Mouse (Mus musculus): Measurements from ENCODE around the gene Bend5.

Bend5 gene

DNA sequence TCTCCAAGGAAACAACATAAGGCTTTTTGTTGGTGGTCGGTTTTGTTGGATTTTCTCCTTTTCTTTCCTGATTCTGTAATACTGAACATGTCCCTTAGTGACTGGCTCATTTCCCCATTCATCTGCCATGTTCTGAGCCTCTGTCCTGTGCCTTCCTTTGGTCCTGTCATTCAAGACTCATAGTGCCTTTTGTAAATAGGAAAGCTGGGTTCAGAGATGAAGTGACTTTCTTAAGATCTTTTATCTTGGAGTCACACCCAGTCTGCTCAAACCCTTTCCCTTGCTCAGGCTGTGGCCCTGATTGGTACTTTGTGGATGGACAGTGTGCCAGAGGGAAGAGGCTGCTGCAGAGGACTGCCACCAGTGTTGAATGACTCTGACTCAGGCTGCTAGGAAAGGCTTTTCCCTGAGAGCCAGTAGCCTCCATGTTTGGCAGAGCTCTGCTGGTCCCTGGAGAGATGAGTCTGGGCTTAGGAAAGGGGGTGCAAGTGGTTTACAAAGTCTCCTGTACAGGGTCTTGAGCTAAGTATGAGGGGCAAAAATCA is 29.9 kb downstream of the Bend5 start:
- 42% methylated on average over 1 of the region's 1 CpGs for WGBS

GRCm38 (mm10) chr4:111447918-111448317 is 33.1 kb downstream of the Bend5 start:
- WGBS: 58% methylated on average over 3 of the region's 3 CpGs

DNA sequence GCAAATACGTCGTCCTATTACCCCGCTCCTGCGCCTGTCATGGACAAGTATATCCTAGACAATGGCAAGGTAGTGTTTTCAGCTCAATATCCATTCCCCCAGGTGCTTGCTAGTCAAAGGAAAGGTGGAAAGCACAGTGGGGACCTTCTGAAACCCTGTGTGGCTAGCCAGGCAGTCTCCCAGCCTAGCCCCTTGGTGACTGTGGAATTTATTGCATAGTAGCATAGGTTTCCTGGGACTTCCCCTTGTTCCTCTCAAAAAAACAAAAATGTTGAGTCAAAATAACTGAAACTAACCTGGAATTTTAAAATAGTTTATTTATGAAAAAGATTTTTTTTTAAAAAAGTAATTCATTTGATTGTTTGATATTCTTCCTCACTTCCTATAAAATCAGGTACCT is 33.8 kb downstream of the Bend5 start:
- WGBS: 99% methylated on average over 4 of the region's 4 CpGs

DNA sequence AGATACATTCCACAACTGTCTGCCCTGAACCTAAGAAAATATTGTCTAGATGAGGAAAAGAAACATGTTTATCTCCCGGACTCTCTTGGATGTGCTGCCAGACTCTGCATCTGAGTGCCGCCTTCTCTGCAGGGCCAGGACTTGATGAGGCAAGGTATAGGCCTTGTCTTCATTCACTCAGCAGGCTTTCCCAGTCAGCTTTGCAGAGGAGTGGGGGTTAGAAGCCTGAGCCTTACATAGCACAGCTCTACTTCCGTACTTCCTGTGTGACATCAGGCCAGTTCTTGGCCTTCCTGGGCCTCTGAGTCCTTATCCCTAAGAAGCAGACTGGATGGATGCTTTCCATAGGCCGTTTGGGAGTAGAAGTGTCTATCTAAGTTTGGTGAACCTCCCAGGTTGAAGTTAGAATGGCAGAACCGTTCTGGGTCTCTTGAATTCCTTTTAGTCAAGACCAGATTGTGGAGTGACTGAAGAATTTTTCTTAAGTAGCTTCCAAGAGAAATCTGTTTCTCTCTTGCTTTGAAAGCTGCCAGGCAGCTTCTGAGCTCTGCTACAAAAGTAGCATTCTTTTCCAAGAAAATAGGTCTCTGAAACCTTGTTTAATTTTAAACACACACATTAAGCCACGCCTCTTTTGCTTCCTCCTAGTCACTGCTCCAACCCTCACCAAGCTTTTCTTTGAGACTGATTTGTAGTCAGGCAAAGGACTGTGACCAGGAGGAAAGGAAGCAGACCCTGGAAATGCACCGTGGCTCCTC is 34.8 kb downstream of the Bend5 start:
- WGBS: 43% methylated on average over 7 of the region's 7 CpGs

- 85% methylated on average over 7 of the region's 7 CpGs for WGBS
These were observed 36.6 kb downstream of the Bend5 start for GRCm38 (mm10) chr4:111451283-111451918.

GRCm38 (mm10) chr4:111452192-111452591 is 37.4 kb downstream of the Bend5 start:
- 96% methylated on average over 5 of the region's 5 CpGs for whole genome bisulfite sequencing

DNA sequence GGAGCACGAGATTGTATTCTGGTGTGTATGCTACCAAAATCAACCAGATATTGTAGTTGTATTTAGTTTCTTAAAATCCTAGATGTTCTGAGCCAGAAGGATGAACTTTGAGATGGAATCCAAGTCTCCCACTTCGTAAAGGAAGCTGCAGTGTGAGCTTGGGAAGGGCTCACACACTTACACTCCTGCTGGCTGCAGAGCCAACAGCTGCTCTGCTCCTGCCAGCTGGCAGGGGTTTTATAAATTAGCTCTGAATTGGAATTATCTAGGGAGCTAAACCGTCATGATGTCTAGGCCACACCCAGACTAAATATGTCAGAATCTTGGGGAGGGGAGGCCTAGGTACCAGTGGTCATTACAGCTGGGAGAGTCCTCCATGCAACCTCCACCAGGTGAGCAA is 38.5 kb downstream of the Bend5 start:
- WGBS: 49% methylated on average over 3 of the region's 3 CpGs

DNA sequence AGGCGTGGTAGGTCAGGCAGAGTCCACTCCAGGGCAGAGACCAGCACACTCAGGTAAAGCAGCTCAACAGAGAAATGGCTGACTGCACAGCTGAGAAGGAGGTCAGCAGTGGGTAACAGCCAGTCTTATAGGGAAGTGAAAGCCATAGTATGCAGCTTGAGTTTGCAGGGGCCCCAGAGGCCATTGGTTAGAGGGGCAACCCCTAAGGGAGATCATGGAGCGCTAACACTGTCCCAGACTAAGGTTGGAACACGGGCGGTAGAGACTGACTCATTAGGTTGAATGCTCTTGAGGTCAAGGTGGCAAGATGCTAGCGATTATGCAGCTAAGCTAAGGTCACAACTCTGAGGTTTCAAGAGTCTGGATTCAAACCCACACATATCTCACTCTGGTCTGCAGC is 40.8 kb downstream of the Bend5 start:
- WGBS: 87% methylated on average over 5 of the region's 5 CpGs

DNA sequence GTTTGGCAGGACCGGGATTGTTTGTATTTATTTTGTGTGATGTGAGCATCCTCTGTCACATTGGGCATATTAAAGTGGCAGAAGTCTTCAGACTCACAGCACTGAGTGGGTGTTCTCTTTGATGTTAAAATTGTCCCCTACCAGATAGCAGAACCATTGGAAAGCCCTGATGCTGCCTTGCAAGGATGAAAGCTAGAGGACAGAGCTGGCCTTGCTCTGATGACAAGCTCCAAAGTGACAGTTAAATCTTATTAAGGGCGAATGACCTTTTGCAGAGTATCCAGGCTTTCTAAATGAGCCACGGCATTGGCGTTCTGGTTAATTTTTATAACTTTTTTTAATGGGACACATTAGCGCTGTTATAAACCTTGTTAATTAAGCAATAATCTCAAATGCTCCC is 42.8 kb downstream of the Bend5 start:
- 85% methylated on average over 5 of the region's 5 CpGs for WGBS

- WGBS: 63% methylated on average over 2 of the region's 2 CpGs
These were observed 52.5 kb downstream of the Bend5 start for GRCm38 (mm10) chr4:111467293-111467773.

- 72% methylated on average over 4 of the region's 4 CpGs for WGBS
These were observed 53.0 kb downstream of the Bend5 start for GRCm38 (mm10) chr4:111467796-111468195.

GRCm38 (mm10) chr4:111469847-111470246 is 55.0 kb downstream of the Bend5 start:
- 72% methylated on average over 2 of the region's 2 CpGs for WGBS

GRCm38 (mm10) chr4:111471726-111472125 is 56.9 kb downstream of the Bend5 start:
- WGBS: 96% methylated on average over 3 of the region's 3 CpGs

- 65% methylated on average over 3 of the region's 3 CpGs for WGBS
These were observed 57.7 kb downstream of the Bend5 start for GRCm38 (mm10) chr4:111472511-111472910.

DNA sequence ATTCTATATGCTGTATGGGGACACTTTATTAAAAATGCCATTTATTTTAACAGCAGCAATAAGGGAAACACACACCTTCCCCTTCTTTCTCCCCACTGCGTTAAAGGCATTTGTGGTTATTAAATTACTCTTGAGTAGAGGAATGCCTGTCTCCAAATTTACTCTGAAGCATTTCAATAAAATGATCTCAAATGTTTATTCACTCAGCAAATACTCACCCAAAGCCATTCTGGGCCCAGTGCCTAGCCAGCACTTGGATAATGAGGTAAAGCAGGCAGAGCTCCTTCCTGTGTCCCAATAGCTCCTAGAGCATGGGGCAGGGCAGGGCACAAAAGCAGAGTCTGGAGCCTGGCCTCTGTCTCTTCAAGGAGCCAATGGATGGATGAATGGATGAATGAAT is 58.2 kb downstream of the Bend5 start:
- 66% methylated on average over 1 of the region's 1 CpGs for WGBS

DNA sequence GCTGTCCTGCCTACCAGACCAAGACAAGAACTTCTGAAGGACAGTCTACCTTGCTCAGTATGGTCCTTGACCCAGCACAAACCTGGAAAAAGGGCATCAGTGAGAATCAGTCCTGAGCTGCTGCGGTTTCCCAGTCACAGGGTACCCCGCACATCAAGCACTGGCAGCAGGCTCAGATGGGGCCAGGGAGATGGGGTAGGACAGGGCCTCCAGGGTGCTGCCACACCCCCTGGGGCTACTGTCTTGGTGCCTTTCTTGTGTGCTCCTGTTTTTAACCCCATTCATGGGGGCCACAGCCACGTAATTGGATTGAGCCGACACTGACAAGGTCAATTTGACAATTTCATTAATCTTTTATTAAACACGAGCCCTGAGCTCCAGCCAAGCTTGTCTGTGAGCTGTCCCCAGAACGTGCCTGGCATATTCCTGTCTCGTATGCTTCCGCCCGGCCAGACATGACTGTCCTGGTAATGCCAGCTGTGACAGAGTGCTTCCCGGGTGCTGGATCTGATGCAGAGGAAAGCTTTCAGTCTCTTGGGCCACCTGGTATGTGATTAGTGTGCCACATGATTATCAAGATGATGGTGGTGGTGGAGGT is 60.7 kb downstream of the Bend5 start:
- 79% methylated on average over 10 of the region's 10 CpGs for WGBS

GRCm38 (mm10) chr4:111477507-111477906 is 62.7 kb downstream of the Bend5 start:
- 69% methylated on average over 4 of the region's 4 CpGs for WGBS

DNA sequence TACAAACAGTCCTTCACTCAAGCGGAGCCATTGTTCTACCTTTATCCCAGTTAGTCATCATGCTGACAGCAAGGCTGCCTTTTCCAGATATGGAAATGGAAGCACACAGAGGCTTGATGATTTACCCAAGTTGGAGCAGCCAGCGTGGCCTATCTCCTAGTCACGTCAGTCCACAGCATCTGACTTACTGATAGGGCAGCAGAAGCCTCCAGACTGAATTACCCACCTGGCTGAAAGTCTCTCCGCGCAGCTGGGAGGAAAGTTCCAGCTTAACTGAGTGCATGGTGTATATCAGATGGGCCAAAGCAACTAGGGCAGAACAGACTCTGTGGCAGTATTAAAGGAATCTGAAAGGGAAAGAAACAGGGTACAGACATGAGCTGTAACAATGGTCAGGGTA is 68.7 kb downstream of the Bend5 start:
- 93% methylated on average over 5 of the region's 5 CpGs for WGBS

DNA sequence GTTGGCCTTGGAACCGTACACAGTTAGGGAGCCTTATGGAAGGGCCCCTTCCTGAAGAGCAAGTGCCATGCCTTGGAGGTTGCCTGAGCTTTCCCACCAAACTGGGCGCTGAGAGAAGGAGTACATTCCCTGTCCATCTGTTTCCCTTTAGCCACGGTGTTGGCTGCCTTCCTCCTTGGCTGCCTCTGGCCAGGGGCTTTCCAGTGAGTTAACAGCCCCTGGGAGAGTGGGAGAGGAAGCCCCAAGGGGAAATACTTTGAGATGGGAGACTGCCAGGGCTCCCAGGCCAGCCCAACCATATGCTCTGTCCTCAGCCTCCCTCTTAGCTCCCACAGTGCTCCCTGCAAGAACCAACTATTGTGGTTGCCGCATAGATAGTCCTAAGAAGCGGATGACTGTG is 70.4 kb downstream of the Bend5 start:
- WGBS: 54% methylated on average over 5 of the region's 5 CpGs

DNA sequence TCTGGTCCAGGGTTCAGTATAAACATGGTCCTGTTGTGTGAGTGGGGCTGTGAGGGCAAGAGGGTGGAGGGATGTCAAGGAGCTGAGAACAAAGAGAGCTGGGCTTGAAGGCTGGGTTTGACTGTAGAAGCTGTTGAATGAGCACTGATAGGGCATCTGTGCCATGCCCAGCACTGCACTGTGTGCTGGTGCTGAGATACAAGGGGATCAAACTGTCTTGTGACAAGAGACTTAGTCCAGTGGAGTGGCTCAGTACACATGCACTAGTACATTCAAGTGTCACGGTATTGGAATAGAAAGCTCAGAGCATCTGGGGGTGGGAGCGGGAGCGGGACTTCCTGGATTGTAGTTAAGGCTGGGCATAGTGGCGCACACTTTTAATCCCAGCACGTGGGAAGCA is 71.4 kb downstream of the Bend5 start:
- 75% methylated on average over 5 of the region's 5 CpGs for WGBS

GRCm38 (mm10) chr4:111487233-111487843 is 72.5 kb downstream of the Bend5 start:
- WGBS: 98% methylated on average over 4 of the region's 4 CpGs

DNA sequence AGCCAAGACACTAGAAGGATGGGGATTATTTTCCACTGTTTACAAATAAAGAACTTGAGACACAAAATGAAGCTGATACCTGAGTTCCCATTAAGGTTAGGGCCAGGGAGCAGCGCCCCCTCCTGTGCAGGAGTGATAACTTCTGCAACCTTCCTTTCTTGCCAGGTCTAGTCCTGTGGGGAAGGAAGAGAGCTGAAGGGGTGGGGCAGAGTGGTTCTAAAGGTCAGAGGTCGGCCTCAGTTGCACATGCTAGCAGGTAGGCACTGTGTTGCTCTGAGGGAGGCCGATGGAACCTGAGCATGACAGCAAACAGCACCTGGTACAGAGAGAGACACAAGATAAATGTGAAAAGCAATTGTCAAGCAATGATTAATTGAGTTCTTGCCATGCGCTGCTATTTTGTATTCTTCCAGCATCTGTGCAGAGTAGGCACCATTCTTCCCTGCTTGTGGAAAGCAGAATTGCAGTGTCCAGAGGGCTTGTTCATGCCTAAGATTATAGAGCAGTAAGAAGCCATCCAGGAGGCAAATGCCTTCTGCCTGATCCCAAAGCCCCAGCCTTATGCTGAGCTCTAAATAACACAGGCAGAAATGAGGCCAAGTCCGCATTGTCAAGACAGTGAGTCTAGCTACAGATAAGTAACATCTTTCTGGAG is 79.1 kb downstream of the Bend5 start:
- WGBS: 61% methylated on average over 5 of the region's 5 CpGs

All from cerebral cortex, adult 2 months (tissue).